Mouse (Mus musculus): ENCODE data around the gene Mgat5. TPM values are rescaled to one million over a fixed set of nuclear protein-coding genes. Genes with fewer than 3 reads are reported as not detected.

Mgat5 gene
- total RNA-seq, 2 experiments from 2014 or later: 9.4 to 10.8 TPM

- no peak for ATAC-seq (replicated peaks; ENCODE audit: low FRiP score, poor library complexity, severe bottlenecking)
Measured at GRCm38 (mm10) chr1:127214585-127215232, 9.9 kb downstream of the Mgat5 start.

GRCm38 (mm10) chr1:127216979-127217378, 12.2 kb downstream of the Mgat5 start:
- ATAC-seq (replicated peaks; ENCODE audit: low FRiP score, poor library complexity, severe bottlenecking): no peak

GRCm38 (mm10) chr1:127217665-127218064, 12.8 kb downstream of the Mgat5 start:
- no peak for ATAC-seq (replicated peaks; ENCODE audit: low FRiP score, poor library complexity, severe bottlenecking)

- no peak for ATAC-seq (replicated peaks; ENCODE audit: low FRiP score, poor library complexity, severe bottlenecking)
Measured at GRCm38 (mm10) chr1:127218182-127218581, 13.4 kb downstream of the Mgat5 start.

GRCm38 (mm10) chr1:127219161-127219560, 14.3 kb downstream of the Mgat5 start:
- ATAC-seq (replicated peaks; ENCODE audit: low FRiP score, poor library complexity, severe bottlenecking): no peak

GRCm38 (mm10) chr1:127219621-127220020, 14.8 kb downstream of the Mgat5 start:
- no peak for ATAC-seq (replicated peaks; ENCODE audit: low FRiP score, poor library complexity, severe bottlenecking)

- no peak for ATAC-seq (replicated peaks; ENCODE audit: low FRiP score, poor library complexity, severe bottlenecking)
Measured at GRCm38 (mm10) chr1:127221998-127222736, 17.4 kb downstream of the Mgat5 start.

GRCm38 (mm10) chr1:127225060-127225459, 20.2 kb downstream of the Mgat5 start:
- no peak for ATAC-seq (replicated peaks; ENCODE audit: low FRiP score, poor library complexity, severe bottlenecking)

- ATAC-seq (replicated peaks; ENCODE audit: low FRiP score, poor library complexity, severe bottlenecking): no peak
Measured at GRCm38 (mm10) chr1:127229011-127229410, 24.2 kb downstream of the Mgat5 start.

- ATAC-seq (replicated peaks; ENCODE audit: low FRiP score, poor library complexity, severe bottlenecking): no peak
Measured at GRCm38 (mm10) chr1:127230468-127230867, 25.7 kb downstream of the Mgat5 start.

- ATAC-seq (replicated peaks; ENCODE audit: low FRiP score, poor library complexity, severe bottlenecking): no peak
Measured at GRCm38 (mm10) chr1:127233191-127233651, 28.4 kb downstream of the Mgat5 start.

GRCm38 (mm10) chr1:127235157-127235556, 30.3 kb downstream of the Mgat5 start:
- ATAC-seq (replicated peaks; ENCODE audit: low FRiP score, poor library complexity, severe bottlenecking): no peak

- ATAC-seq (replicated peaks; ENCODE audit: low FRiP score, poor library complexity, severe bottlenecking): no peak
Measured at GRCm38 (mm10) chr1:127236396-127236795, 31.6 kb downstream of the Mgat5 start.

- ATAC-seq (replicated peaks; ENCODE audit: low FRiP score, poor library complexity, severe bottlenecking): no peak
Measured at GRCm38 (mm10) chr1:127238871-127239314, 34.1 kb downstream of the Mgat5 start.

GRCm38 (mm10) chr1:127239914-127240313, 35.1 kb downstream of the Mgat5 start:
- ATAC-seq (replicated peaks; ENCODE audit: low FRiP score, poor library complexity, severe bottlenecking): no peak

- no peak for ATAC-seq (replicated peaks; ENCODE audit: low FRiP score, poor library complexity, severe bottlenecking)
Measured at GRCm38 (mm10) chr1:127242151-127242887, 37.5 kb downstream of the Mgat5 start.

- no peak for ATAC-seq (replicated peaks; ENCODE audit: low FRiP score, poor library complexity, severe bottlenecking)
Measured at GRCm38 (mm10) chr1:127242888-127243588, 38.2 kb downstream of the Mgat5 start.

GRCm38 (mm10) chr1:127244054-127244770, 39.4 kb downstream of the Mgat5 start:
- ATAC-seq (replicated peaks; ENCODE audit: low FRiP score, poor library complexity, severe bottlenecking): no peak

GRCm38 (mm10) chr1:127246158-127246557, 41.3 kb downstream of the Mgat5 start:
- ATAC-seq (replicated peaks; ENCODE audit: low FRiP score, poor library complexity, severe bottlenecking): no peak

Data from erythroblast, adult 5-6 weeks (primary cell).